Comparison of ENCODE assay signal across 10 mouse cellular contexts in the genomic region with DNA sequence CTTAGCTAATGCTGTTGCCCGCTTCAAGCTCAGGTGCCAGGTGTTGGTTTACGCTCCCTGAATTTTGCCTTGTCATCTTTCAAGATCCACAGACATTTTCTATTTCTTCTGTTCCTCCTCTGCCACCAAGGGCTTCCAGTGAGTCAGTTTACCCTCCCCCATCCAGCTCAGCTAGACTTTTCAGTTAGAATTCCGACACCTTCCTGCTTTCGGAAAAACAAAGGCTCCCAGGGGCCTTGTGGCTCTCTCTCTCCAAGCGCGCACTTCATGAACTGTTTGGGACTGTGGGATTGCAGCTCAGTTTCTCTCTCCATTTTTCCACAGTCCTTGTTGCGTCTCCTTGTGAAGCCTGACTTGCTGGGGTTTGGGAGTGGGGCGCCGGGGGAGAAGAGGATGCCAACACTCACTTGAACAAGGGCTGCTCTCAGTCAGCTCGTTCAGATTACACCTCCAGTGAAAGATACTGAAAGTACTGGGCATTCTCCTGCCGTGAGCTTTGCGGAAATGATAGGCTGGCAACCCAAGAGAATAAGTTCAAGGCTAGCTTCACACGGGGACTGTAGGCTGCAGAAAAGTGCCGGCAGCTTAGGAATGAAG.
A peak's percentile ranks its signal among the peaks of the same experiment; 100 is the strongest.
DNase-seq lines count a peak whose midpoint lies in the region; ATAC-seq and TF ChIP-seq lines count a peak whose summit lies in the region.
"Had no signal": no experiment of that assay in that cellular context is flagged by ENCODE, and none has a peak within 500 bp of the region (broad histone marks: within the 10 kb centered on the region; RNA-seq: fewer than 3 reads in every experiment).

No protein-coding gene starts in this region.

- H3K36me3 ChIP-seq in heart, embryonic 10.5 days, result no peaks in the 10 kb centered on the region
- no peaks in the 10 kb centered on the region for H3K36me3 ChIP-seq in E14TG2a.4 (ENCODE audit: insufficient read depth, low read length)
- H3K36me3 ChIP-seq in embryonic facial prominence, embryonic 15.5 days, result no peaks in the 10 kb centered on the region
- H3K36me3 ChIP-seq in liver, embryonic 15.5 days (replicated peaks), result no peaks in the 10 kb centered on the region

- H3K4me1 ChIP-seq in heart, embryonic 10.5 days, result peaks cover 22% of the 10 kb centered on the region; the same call in 1 of the 2 replicates
- H3K4me1 ChIP-seq in E14TG2a.4 (replicated peaks; ENCODE audit: low read depth, low read length), result peaks cover 22% of the 10 kb centered on the region
- peaks cover 11% of the 10 kb centered on the region; the same call in 1 of the 2 replicates for H3K4me1 ChIP-seq in embryonic facial prominence, embryonic 15.5 days
- H3K4me1 ChIP-seq in liver, embryonic 15.5 days (replicated peaks), result no peaks in the 10 kb centered on the region

- 16% methylated on average over 14 of the region's 14 CpGs for WGBS in heart, embryonic 10.5 days
- WGBS in embryonic facial prominence, embryonic 15.5 days, result 24% methylated on average over 14 of the region's 14 CpGs
- 26% methylated on average over 14 of the region's 14 CpGs for WGBS in liver, embryonic 15.5 days (ENCODE audit: insufficient replicate concordance)

- TF ChIP-seq CTCF in E14TG2a.4 (conservative IDR thresholded peaks at IDR 0.05; ENCODE audit: low read length), result no peak

- peak overlapping the region; percentile 48 for H3K4me3 ChIP-seq in heart, embryonic 10.5 days
- peak overlapping the region; percentile 30 for H3K4me3 ChIP-seq in E14TG2a.4 (replicated peaks; ENCODE audit: low read length)
- 0 out of 2 replicates have a peak overlapping the region, but pooled peaks have one; percentile 1 for H3K4me3 ChIP-seq in embryonic facial prominence, embryonic 15.5 days (replicated peaks)
- H3K4me3 ChIP-seq in liver, embryonic 15.5 days (replicated peaks), result no peak overlapping the region

- H3K27me3 ChIP-seq in heart, embryonic 10.5 days (ENCODE audit: insufficient read depth, poor library complexity, severe bottlenecking), result no peaks in the 10 kb centered on the region; the same call in 1 of the 2 replicates
- H3K27me3 ChIP-seq in E14TG2a.4 (ENCODE audit: insufficient read depth, low read length), result peaks cover 16% of the 10 kb centered on the region
- H3K27me3 ChIP-seq in embryonic facial prominence, embryonic 15.5 days, result no peaks in the 10 kb centered on the region
- H3K27me3 ChIP-seq in liver, embryonic 15.5 days, result 0 out of 2 replicates have a peak, but pooled peaks cover 2% of the 10 kb centered on the region

- peak overlapping the region; percentile 75 for H3K27ac ChIP-seq in heart, embryonic 10.5 days
- peak overlapping the region; percentile 44; the same call in 1 of the 2 replicates for H3K27ac ChIP-seq in embryonic facial prominence, embryonic 15.5 days (replicated peaks)
- no peak overlapping the region for H3K27ac ChIP-seq in liver, embryonic 15.5 days (replicated peaks)

- peak; percentile 84 for DNase-seq in heart, embryonic 10.5 days (ENCODE audit: low spot score)
- DNase-seq in heart, adult 11 months, result no peak
- no peak for DNase-seq in gastrocnemius, postnatal 14 days
- no peak for DNase-seq in cerebellum, postnatal 25 days
- DNase-seq: adrenal gland, postnatal 25 days; kidney, postnatal 10 days had no signal

- no peak overlapping the region for H3K9ac ChIP-seq in embryonic facial prominence, embryonic 15.5 days
- H3K9ac ChIP-seq in liver, embryonic 15.5 days, result no peak overlapping the region

- peak overlapping the region; percentile 28 for H3K4me2 ChIP-seq in embryonic facial prominence, embryonic 15.5 days (replicated peaks)
- H3K4me2 ChIP-seq in liver, embryonic 15.5 days, result peak overlapping the region; percentile 30

- H3K9me3 ChIP-seq in heart, embryonic 10.5 days, result no peaks in the 10 kb centered on the region
- H3K9me3 ChIP-seq in E14TG2a.4 (ENCODE audit: low read length), result no peaks in the 10 kb centered on the region; the same call in 1 of the 2 replicates
- H3K9me3 ChIP-seq in embryonic facial prominence, embryonic 15.5 days (replicated peaks), result no peaks in the 10 kb centered on the region
- no peaks in the 10 kb centered on the region for H3K9me3 ChIP-seq in liver, embryonic 15.5 days (replicated peaks)

- intact Hi-C loops in gastrocnemius, postnatal 14 days (cut with DNase I; ENCODE audit: low total_unique reads), result no loop called here

- no peak for ATAC-seq in embryonic facial prominence, embryonic 15.5 days (ENCODE audit: insufficient number of reproducible peaks, low FRiP score, low TSS enrichment, low read depth)
- no peak for ATAC-seq in liver, embryonic 15.5 days (ENCODE audit: insufficient read depth)
- no peak for ATAC-seq in frontal cortex, adult (ENCODE audit: low TSS enrichment)
